Mouse (Mus musculus): ENCODE measurements around the gene Ptcd1.

GRCm38 (mm10) chr5:145140611-145141010, 26.3 kb downstream of the Ptcd1 start:
- no peak for TF ChIP-seq NELFE (IDR thresholded peaks at IDR 0.05; ENCODE audit: low read depth, low read length)
- TF ChIP-seq NRF1 (IDR thresholded peaks at IDR 0.05; ENCODE audit: insufficient read depth, low read depth, low read length, poor library complexity, severe bottlenecking), result no peak

Measured in MEL (cell line).